Mouse (Mus musculus) erythroblast, embryonic 14.5 days (primary cell): Measurements from ENCODE around the gene Fars2. TPM values are rescaled to one million over a fixed set of nuclear protein-coding genes. Genes with fewer than 3 reads are reported as not detected.

Experiments used
- H3K27me3 ChIP-seq: 2 replicates; pipeline ENCODE4 v1.6.1; 2012; ENCODE audit warnings: inconsistent platforms; ENCODE audit not compliant: control insufficient read depth
- H3K36me3 ChIP-seq: 2 replicates; pipeline ENCODE4 v1.6.1; 2012; ENCODE audit warnings: mild to moderate bottlenecking, inconsistent platforms; ENCODE audit not compliant: control insufficient read depth
- H3K4me1 ChIP-seq: 2 replicates; pipeline ENCODE4 v1.6.1; 2012; ENCODE audit warnings: inconsistent platforms; ENCODE audit not compliant: control insufficient read depth
- H3K4me3 ChIP-seq: replicated peaks from 2 replicates; pipeline ENCODE3; 2012; ENCODE audit warnings: moderate library complexity, mild to moderate bottlenecking, inconsistent platforms
- H3K9me3 ChIP-seq: 2 replicates; pipeline ENCODE4 v1.6.1; 2012; ENCODE audit warnings: low read length, inconsistent platforms, mixed read lengths; ENCODE audit not compliant: control insufficient read depth
- GATA1 ChIP-seq: IDR thresholded peaks from 2 replicates; pipeline ENCODE4 v1.6.1; 2012; ENCODE audit warnings: low read length, inconsistent platforms, mixed read lengths
- TAL1 ChIP-seq: IDR thresholded peaks from 3 replicates; pipeline ENCODE4 v1.6.1; 2012; ENCODE audit warnings: low read length, inconsistent platforms, mixed read lengths
- polyA plus RNA-seq: library from polyadenylated mRNA; stranded (reverse); fragments of >175 nt; gene quantifications from 2 replicates; pipeline ENCODE4 v1.2.3, GENCODE M21; 2012

Gene Fars2
- polyA plus RNA-seq, 1 experiment, result 7.4 TPM

- H3K9me3 ChIP-seq, result no peaks in the 10 kb centered on the region
- no peaks in the 10 kb centered on the region for H3K27me3 ChIP-seq
- no peak for TF ChIP-seq TAL1
- no peak for TF ChIP-seq GATA1
- no peaks in the 10 kb centered on the region for H3K36me3 ChIP-seq
- peaks cover 6% of the 10 kb centered on the region for H3K4me1 ChIP-seq
- no peak overlapping the region for H3K4me3 ChIP-seq
Measured at GRCm38 (mm10) chr13:36224431-36224830, 107.2 kb downstream of the Fars2 start.

- TF ChIP-seq TAL1, result no peak
- TF ChIP-seq GATA1, result no peak
- no peak overlapping the region for H3K4me3 ChIP-seq
- no peaks in the 10 kb centered on the region for H3K27me3 ChIP-seq
- H3K9me3 ChIP-seq, result no peaks in the 10 kb centered on the region
- peaks cover 2% of the 10 kb centered on the region for H3K36me3 ChIP-seq
- peaks cover 2% of the 10 kb centered on the region for H3K4me1 ChIP-seq
Measured at GRCm38 (mm10) chr13:36242261-36242660, 125.0 kb downstream of the Fars2 start.

- Histone ChIP-seq H3K9me3 (no peaks in the 10 kb centered on the region), H3K4me3 (no peak overlapping the region), H3K4me1 (no peaks in the 10 kb centered on the region), H3K27me3 (no peaks in the 10 kb centered on the region), H3K36me3 (no peaks in the 10 kb centered on the region)
- no peak for TF ChIP-seq TAL1
- TF ChIP-seq GATA1, result no peak
Measured at GRCm38 (mm10) chr13:36253936-36254335, 136.7 kb downstream of the Fars2 start.

GRCm38 (mm10) chr13:36257213-36257612 lies 140.0 kb downstream of the Fars2 start:
- peaks cover 2% of the 10 kb centered on the region for H3K9me3 ChIP-seq
- peaks cover 9% of the 10 kb centered on the region for H3K4me1 ChIP-seq
- no peak for TF ChIP-seq TAL1
- no peak for TF ChIP-seq GATA1
- H3K27me3 ChIP-seq, result no peaks in the 10 kb centered on the region
- no peak overlapping the region for H3K4me3 ChIP-seq
- no peaks in the 10 kb centered on the region for H3K36me3 ChIP-seq

- H3K4me1 ChIP-seq, result peaks cover 9% of the 10 kb centered on the region
- H3K9me3 ChIP-seq, result peaks cover 2% of the 10 kb centered on the region
- no peaks in the 10 kb centered on the region for H3K36me3 ChIP-seq
- TF ChIP-seq TAL1 (no peak), GATA1 (no peak)
- no peak overlapping the region for H3K4me3 ChIP-seq
- H3K27me3 ChIP-seq, result no peaks in the 10 kb centered on the region
Measured at GRCm38 (mm10) chr13:36259754-36260153, 142.5 kb downstream of the Fars2 start.

- TF ChIP-seq TAL1, result no peak
- no peak for TF ChIP-seq GATA1
- H3K4me3 ChIP-seq, result no peak overlapping the region
- H3K36me3 ChIP-seq, result no peaks in the 10 kb centered on the region
- peaks cover 2% of the 10 kb centered on the region for H3K9me3 ChIP-seq
- peaks cover 9% of the 10 kb centered on the region for H3K4me1 ChIP-seq
- H3K27me3 ChIP-seq, result no peaks in the 10 kb centered on the region
Measured at GRCm38 (mm10) chr13:36261299-36261698, 144.1 kb downstream of the Fars2 start.

GRCm38 (mm10) chr13:36263240-36264095 lies 146.3 kb downstream of the Fars2 start:
- Histone ChIP-seq H3K27me3 (no peaks in the 10 kb centered on the region), H3K36me3 (no peaks in the 10 kb centered on the region), H3K4me1 (peaks cover 9% of the 10 kb centered on the region), H3K9me3 (peaks cover 2% of the 10 kb centered on the region), H3K4me3 (no peak overlapping the region)
- no peak for TF ChIP-seq TAL1
- TF ChIP-seq GATA1, result no peak

GRCm38 (mm10) chr13:36264391-36264790 lies 147.2 kb downstream of the Fars2 start:
- H3K27me3 ChIP-seq, result no peaks in the 10 kb centered on the region
- H3K36me3 ChIP-seq, result no peaks in the 10 kb centered on the region
- H3K9me3 ChIP-seq, result peaks cover 2% of the 10 kb centered on the region
- peaks cover 9% of the 10 kb centered on the region for H3K4me1 ChIP-seq
- H3K4me3 ChIP-seq, result no peak overlapping the region
- no peak for TF ChIP-seq TAL1
- TF ChIP-seq GATA1, result no peak

GRCm38 (mm10) chr13:36265342-36265744 lies 148.1 kb downstream of the Fars2 start:
- Histone ChIP-seq H3K27me3 (no peaks in the 10 kb centered on the region), H3K36me3 (no peaks in the 10 kb centered on the region), H3K9me3 (no peaks in the 10 kb centered on the region), H3K4me1 (no peaks in the 10 kb centered on the region), H3K4me3 (no peak overlapping the region)
- TF ChIP-seq TAL1 (no peak), GATA1 (no peak)
